10 mouse cellular contexts compared by ENCODE assay signal in genomic region chr16:7038639-7039260, GRCm38 (mm10).
DNase-seq lines count a peak whose midpoint lies in the region; ATAC-seq and TF ChIP-seq lines count a peak whose summit lies in the region.
"Had no signal": no experiment of that assay in that cellular context is flagged by ENCODE, and none has a peak within 500 bp of the region (broad histone marks: within the 10 kb centered on the region; RNA-seq: fewer than 3 reads in every experiment).

No protein-coding gene starts in this region.

- ATAC-seq in heart, embryonic 15.5 days (replicated peaks; ENCODE audit: insufficient number of reproducible peaks, insufficient read depth, low FRiP score, low read depth): no peak
- ATAC-seq in hindbrain, embryonic 15.5 days (ENCODE audit: low FRiP score, low read depth): no peak; the same call in 1 of the 2 replicates
- peak; percentile 37; the same call in 1 of the 2 replicates for ATAC-seq in neural tube, embryonic 12.5 days (ENCODE audit: low FRiP score, low read depth)

- H3K27me3 ChIP-seq in heart, embryonic 15.5 days: peaks cover 50% of the 10 kb centered on the region
- peaks cover 3% of the 10 kb centered on the region; the same call in 1 of the 2 replicates for H3K27me3 ChIP-seq in heart, adult 2 months (ENCODE audit: control insufficient read depth, insufficient read depth, low read length)
- peaks cover 82% of the 10 kb centered on the region for H3K27me3 ChIP-seq in embryonic facial prominence, embryonic 10.5 days (replicated peaks; ENCODE audit: low read depth, poor library complexity, severe bottlenecking)
- no peaks in the 10 kb centered on the region for H3K27me3 ChIP-seq in hindbrain, embryonic 15.5 days
- H3K27me3 ChIP-seq in neural tube, embryonic 12.5 days (replicated peaks): peaks cover 9% of the 10 kb centered on the region; the same call in 1 of the 2 replicates
- H3K27me3 ChIP-seq: CH12.LX had no signal

- TF ChIP-seq POLR2A in heart, adult 2 months (IDR thresholded peaks at IDR 0.05; ENCODE audit: insufficient read depth, low read depth, low read length): no peak

- no peak for TF ChIP-seq CTCF in heart, adult 2 months (IDR thresholded peaks at IDR 0.05)

- H3K27ac ChIP-seq in heart, embryonic 15.5 days: no peak overlapping the region
- no peak overlapping the region for H3K27ac ChIP-seq in heart, adult 2 months
- no peak overlapping the region; the same call in 1 of the 2 replicates for H3K27ac ChIP-seq in embryonic facial prominence, embryonic 10.5 days (replicated peaks)
- peak overlapping the region; percentile 83 for H3K27ac ChIP-seq in hindbrain, embryonic 15.5 days (replicated peaks)
- peak overlapping the region; percentile 62; the same call in 1 of the 2 replicates for H3K27ac ChIP-seq in neural tube, embryonic 12.5 days
- H3K27ac ChIP-seq: liver, embryonic 13.5 days had no signal

- under 1% methylated on average over 18 of the region's 18 CpGs for WGBS in heart, embryonic 15.5 days
- 12% methylated on average over 18 of the region's 18 CpGs for WGBS in heart, adult 2 months
- WGBS in embryonic facial prominence, embryonic 10.5 days: under 1% methylated on average over 18 of the region's 18 CpGs
- 1% methylated on average over 18 of the region's 18 CpGs for WGBS in hindbrain, embryonic 15.5 days
- under 1% methylated on average over 18 of the region's 18 CpGs for WGBS in neural tube, embryonic 12.5 days

- intact Hi-C loops in heart, adult 2 months (cut with DNase I): no loop called here

- peak overlapping the region; percentile 34 for H3K4me3 ChIP-seq in heart, embryonic 15.5 days
- no peak overlapping the region for H3K4me3 ChIP-seq in heart, adult 2 months
- peak overlapping the region; percentile 53 for H3K4me3 ChIP-seq in embryonic facial prominence, embryonic 10.5 days
- peak overlapping the region; percentile 46 for H3K4me3 ChIP-seq in hindbrain, embryonic 15.5 days
- H3K4me3 ChIP-seq in neural tube, embryonic 12.5 days: peak overlapping the region; percentile 54
- H3K4me3 ChIP-seq: liver, embryonic 13.5 days had no signal

- no peak for TF ChIP-seq EP300 in heart, adult 2 months (IDR thresholded peaks at IDR 0.05; ENCODE audit: insufficient read depth, low read depth, low read length)

- H3K9ac ChIP-seq in heart, embryonic 15.5 days: 0 out of 2 replicates have a peak overlapping the region, but pooled peaks have one; percentile 21
- H3K9ac ChIP-seq in heart, adult 2 months (ENCODE audit: low read depth, low read length): no peak overlapping the region
- peak overlapping the region; percentile 55 for H3K9ac ChIP-seq in hindbrain, embryonic 15.5 days
- H3K9ac ChIP-seq in neural tube, embryonic 12.5 days: peak overlapping the region; percentile 73
- H3K9ac ChIP-seq: liver, embryonic 13.5 days had no signal

- H3K36me3 ChIP-seq in heart, embryonic 15.5 days: no peaks in the 10 kb centered on the region
- no peaks in the 10 kb centered on the region for H3K36me3 ChIP-seq in heart, adult 2 months (ENCODE audit: control insufficient read depth, insufficient read depth, low read length)
- no peaks in the 10 kb centered on the region for H3K36me3 ChIP-seq in embryonic facial prominence, embryonic 10.5 days (replicated peaks)
- no peaks in the 10 kb centered on the region for H3K36me3 ChIP-seq in hindbrain, embryonic 15.5 days
- no peaks in the 10 kb centered on the region for H3K36me3 ChIP-seq in neural tube, embryonic 12.5 days
- H3K36me3 ChIP-seq: liver, embryonic 13.5 days had no signal

- no peaks in the 10 kb centered on the region for H3K9me3 ChIP-seq in heart, embryonic 15.5 days (replicated peaks)
- H3K9me3 ChIP-seq in embryonic facial prominence, embryonic 10.5 days: no peaks in the 10 kb centered on the region
- no peaks in the 10 kb centered on the region for H3K9me3 ChIP-seq in hindbrain, embryonic 15.5 days
- no peaks in the 10 kb centered on the region for H3K9me3 ChIP-seq in neural tube, embryonic 12.5 days
- H3K9me3 ChIP-seq: liver, embryonic 13.5 days had no signal

- H3K4me2 ChIP-seq in heart, embryonic 15.5 days: peak overlapping the region; percentile 53
- peak overlapping the region; percentile 68 for H3K4me2 ChIP-seq in hindbrain, embryonic 15.5 days
- peak overlapping the region; percentile 77 for H3K4me2 ChIP-seq in neural tube, embryonic 12.5 days (replicated peaks)
- H3K4me2 ChIP-seq: liver, embryonic 13.5 days had no signal

- peaks cover 14% of the 10 kb centered on the region for H3K4me1 ChIP-seq in heart, embryonic 15.5 days (replicated peaks)
- no peaks in the 10 kb centered on the region for H3K4me1 ChIP-seq in heart, adult 2 months (ENCODE audit: control insufficient read depth, insufficient read depth, low read length)
- H3K4me1 ChIP-seq in embryonic facial prominence, embryonic 10.5 days: peaks cover 20% of the 10 kb centered on the region
- H3K4me1 ChIP-seq in hindbrain, embryonic 15.5 days (replicated peaks): peaks cover 20% of the 10 kb centered on the region
- peaks cover 13% of the 10 kb centered on the region for H3K4me1 ChIP-seq in neural tube, embryonic 12.5 days
- H3K4me1 ChIP-seq: liver, embryonic 13.5 days had no signal

- no peak for DNase-seq in heart, adult 2 months
- DNase-seq in embryonic facial prominence, embryonic 10.5 days (ENCODE audit: low spot score): peak; percentile 38
- DNase-seq in layer of hippocampus, postnatal 14 days (ENCODE audit: low spot score in 2 of 2): no peak
- no peak for DNase-seq in frontal cortex, postnatal 10 days (ENCODE audit: low spot score in 2 of 2)
- no peak for DNase-seq in urinary bladder, postnatal 10 days (ENCODE audit: low spot score)
- DNase-seq: liver, embryonic 13.5 days had no signal

- H3K79me2 ChIP-seq in heart, adult 2 months (replicated peaks; ENCODE audit: control insufficient read depth, insufficient read depth, low read length): no peaks in the 10 kb centered on the region

Comparison
In these comparisons a context has a peak if more than half of its experiments do, and no peak if none do; other contexts are left out.
1. H3K27ac ChIP-seq: peak in hindbrain, embryonic 15.5 days (single experiment) and neural tube, embryonic 12.5 days (single experiment); none in heart, embryonic 15.5 days (single experiment), heart, adult 2 months (single experiment) and embryonic facial prominence, embryonic 10.5 days (single experiment).
2. Peak in every context shown above with its lines, with median percentiles within 50 percentile points of each other: H3K4me2 ChIP-seq.